Mouse (Mus musculus) yolk sac, embryonic 10.5 days (tissue): ENCODE data around the gene Stum.
A peak's percentile ranks its signal among the peaks of the same experiment; 100 is the strongest.
"Not testable (repeated sequence)": the region's sequence is repeated elsewhere in the genome, so short reads cannot be mapped to it uniquely, and the experiment has no call there.

Experiments used
- DNase-seq: peaks from one replicate; pipeline ENCODE4 v3.0.0-alpha.2; 2017; ENCODE audit warnings: low spot score

The Stum gene

GRCm38 (mm10) chr1:180405576-180406335 lies 77.5 kb downstream of the Stum start:
- DNase-seq: peak; percentile 34

GRCm38 (mm10) chr1:180404706-180405105 lies 78.6 kb downstream of the Stum start:
- no peak for DNase-seq

DNA sequence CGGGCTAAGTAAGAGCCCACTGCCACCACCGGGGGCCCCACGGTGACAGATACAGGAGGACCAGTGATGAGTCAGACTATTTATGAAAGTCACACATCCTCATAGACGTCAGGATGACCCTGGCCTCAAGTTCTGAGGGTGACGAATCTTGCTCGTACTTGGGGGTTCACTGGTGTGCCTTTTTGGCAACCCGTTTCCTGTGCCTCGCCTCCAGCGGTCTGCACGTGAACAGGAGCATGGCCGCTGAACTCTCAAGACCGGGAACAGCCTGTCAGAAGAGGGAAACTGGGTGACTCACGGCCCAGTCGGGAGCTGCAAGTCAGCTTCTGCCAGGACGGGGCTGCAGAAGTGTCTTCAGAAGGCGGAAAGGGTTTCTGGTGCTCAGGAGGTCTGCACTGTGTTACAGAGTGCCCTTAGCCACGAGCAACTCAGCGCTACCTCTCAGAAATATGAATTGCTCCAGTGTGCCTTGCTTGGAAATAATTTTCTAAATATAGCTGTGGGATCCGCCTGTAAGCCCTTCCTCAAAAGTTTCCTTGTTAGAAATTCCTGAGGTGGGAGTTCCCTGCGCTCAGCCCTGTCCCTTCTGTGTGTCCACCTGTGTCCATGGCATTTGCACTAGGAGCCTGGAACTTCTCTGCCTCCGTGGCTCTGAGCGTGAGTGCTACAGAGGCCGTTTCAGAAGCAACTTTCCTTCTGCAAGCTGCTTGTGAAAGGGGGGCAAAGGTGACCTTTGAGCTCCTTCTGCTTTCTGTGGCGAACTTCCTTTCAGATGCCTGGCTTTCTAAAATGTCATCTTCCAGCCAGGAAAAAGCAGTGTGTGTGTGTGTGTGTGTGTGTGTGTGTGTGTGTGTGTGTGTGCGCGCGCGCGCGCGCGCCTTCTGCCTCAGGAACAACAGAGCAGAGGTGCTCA lies 79.4 kb downstream of the Stum start:
- peak; percentile 59 for DNase-seq

- no peak for DNase-seq
These were observed 80.0 kb downstream of the Stum start for GRCm38 (mm10) chr1:180403357-180403693.

DNA sequence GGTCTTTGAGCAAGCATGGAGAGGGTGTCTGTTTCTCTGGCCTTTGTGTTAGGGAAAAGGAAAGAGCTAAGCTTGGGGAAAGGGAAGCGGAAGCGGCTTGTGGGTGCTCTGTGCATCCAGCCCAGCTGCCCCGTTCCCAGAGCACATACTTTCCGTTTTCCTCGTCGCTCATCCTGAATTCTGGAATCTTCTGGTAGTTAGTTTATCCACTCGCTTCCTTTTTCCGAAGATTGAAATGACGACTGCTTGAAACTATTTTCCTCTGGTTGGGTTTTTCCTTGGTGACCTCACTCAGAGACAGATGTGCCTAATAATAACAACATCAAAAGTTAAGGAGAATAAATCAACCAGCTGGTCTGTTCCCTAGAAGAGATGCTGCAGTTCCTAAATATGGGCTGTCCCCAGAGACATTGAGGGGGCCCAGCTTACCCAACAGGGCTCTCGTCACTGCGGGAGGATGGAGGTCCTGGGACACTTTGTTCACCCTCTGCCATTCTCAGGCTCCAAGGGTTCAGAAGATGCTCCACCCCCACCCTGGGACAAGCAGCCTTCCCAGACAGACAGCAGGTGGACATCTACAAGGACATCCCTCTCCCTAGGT lies 80.7 kb downstream of the Stum start:
- DNase-seq: no peak

GRCm38 (mm10) chr1:180401725-180402124 lies 81.6 kb downstream of the Stum start:
- no peak for DNase-seq

GRCm38 (mm10) chr1:180400691-180401455 lies 82.4 kb downstream of the Stum start:
- no peak for DNase-seq

DNA sequence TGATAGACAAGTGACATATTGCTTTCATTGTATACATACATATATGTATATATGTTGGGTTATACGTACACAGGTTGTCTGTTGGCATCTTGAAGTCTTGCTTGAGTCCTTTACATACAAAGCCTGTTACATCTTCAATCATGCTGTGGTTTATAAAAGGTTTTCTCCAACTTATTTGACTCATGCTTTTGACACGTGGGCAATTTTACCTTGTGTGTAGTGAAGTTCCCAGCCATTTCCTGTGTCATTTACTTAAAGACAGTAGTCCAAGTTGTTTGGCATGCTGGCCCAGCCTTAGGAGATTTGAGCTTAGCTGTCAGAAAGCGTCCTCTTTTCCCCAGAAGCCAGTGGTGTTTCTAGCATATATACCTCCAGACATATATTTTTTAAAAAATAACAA lies 84.9 kb downstream of the Stum start:
- DNase-seq: no peak

DNA sequence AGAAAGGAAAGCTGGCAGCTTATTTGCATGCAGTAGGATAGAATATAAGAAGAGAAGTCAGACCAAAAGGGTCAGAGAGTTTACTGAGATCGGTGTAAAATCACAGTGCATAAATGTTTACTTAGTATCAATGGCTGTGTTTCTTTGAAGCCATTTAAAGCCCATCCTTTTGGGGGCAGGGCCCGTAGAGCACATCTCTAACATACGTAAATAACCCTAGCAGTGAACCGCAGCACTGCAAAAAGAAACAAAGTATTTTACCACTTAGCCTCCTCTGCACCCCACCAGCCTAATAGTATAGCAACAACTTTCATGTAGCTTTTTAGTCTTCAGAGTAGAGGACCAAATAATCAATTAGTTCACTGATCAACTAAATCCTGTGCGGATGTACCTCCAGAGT lies 85.6 kb downstream of the Stum start:
- no peak for DNase-seq

DNA sequence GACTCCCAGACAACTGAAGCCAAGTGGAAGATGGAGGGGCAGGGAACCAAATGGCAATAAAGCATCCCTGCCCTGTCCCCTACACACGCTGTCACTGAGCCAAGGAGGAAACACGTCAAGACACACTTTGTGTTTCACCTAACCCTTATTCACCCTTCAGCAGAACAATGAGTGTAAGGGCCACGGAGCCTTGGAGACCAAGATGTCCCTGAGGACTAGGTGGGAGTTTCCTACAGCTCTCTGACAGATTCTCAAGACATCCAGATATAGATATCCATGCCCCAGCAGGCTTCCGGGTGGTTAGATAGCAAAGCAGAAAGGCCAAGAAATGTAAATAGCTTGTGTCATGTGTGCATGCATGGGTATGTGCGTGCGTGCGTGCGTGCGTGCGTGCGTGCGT lies 89.4 kb downstream of the Stum start:
- no peak for DNase-seq

GRCm38 (mm10) chr1:180393017-180393797 lies 90.1 kb downstream of the Stum start:
- DNase-seq: no peak

GRCm38 (mm10) chr1:180392137-180392798 lies 91.0 kb downstream of the Stum start:
- DNase-seq: no peak

DNA sequence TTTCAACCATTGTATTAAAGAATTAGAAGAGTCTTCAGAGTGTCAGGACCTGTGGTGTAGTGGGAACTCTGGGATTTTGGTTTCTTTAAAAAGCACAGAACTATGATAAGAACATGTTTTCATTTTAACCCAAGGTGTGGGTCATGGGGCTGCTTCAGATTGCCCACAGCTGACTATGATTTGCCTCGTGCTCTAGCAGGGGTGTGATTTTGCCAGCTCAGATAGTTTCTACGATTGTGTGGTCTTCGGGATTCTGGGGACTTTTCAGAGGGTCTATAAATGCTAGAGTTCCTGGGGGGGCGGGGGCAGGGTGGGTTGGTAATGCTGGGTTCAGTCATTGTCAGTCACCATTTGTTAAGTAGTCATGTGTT lies 91.7 kb downstream of the Stum start:
- no peak for DNase-seq

DNA sequence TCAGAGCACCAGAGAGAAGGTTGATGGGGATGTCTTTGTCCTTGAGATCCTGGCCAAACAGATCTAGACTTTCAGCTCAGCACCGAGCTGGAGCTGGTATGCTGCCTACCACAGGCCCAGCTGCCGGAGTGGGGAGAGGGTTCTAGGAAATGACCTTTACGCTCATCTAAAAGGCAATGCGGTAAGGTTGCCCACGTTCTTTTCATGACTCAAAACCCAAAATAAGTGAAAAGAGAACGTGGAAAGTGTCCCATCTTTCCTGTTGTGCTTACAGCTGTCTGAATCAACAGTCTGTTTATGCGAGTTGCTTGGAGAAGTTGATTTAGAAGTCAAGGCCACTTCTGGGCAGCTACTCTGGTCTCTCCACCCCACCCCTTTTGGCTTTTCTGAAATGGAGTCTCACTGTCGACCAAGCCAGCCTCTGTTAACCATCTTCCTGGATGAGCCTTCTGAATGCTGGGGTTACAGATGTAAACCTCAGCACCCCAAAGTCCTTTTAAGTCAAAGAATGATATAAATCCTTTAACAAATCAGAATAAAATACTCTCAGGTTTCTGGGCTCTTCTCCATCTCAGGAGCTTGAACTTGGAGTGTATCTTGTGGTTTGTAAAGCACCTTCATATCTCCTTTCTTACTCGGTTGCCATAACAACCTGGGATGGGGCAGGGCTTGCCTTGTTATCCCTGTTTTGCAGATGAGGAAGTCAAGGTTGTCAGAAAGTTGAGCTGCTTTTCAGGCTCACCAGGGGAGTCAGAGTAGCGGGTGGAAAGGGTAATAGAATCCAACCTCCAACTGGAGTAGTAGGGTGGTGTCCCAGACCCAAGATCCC lies 92.3 kb downstream of the Stum start:
- no peak for DNase-seq

- DNase-seq: no peak
These were observed 93.0 kb downstream of the Stum start for GRCm38 (mm10) chr1:180390321-180390731.

DNA sequence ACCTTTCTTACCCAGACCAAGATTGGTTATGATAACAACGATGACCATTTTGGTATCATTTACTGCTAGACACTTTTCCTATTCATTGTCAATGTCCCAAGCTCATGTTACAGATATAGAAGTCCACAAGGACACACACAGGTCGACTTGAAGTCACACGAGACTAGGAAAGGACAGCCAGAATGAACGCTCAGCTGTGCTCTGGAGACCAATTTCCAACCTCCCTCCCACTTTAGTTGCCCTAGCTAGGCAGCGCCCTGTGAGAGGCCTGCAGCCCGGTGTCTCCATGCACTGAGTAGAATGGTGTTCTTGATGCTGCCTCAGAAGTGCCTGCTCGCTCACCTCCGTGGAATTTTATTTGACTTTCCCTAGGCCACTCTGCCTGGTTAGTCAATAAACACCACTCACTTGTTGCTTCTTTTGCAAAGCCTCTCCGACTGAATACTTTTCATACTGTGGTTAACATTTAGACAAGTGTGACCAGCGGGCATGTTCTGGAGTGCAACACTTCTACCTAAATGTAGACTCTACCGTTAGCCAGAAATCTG lies 94.0 kb downstream of the Stum start:
- DNase-seq: not testable (repeated sequence)

- no peak for DNase-seq
These were observed 94.8 kb downstream of the Stum start for GRCm38 (mm10) chr1:180388481-180388880.

DNA sequence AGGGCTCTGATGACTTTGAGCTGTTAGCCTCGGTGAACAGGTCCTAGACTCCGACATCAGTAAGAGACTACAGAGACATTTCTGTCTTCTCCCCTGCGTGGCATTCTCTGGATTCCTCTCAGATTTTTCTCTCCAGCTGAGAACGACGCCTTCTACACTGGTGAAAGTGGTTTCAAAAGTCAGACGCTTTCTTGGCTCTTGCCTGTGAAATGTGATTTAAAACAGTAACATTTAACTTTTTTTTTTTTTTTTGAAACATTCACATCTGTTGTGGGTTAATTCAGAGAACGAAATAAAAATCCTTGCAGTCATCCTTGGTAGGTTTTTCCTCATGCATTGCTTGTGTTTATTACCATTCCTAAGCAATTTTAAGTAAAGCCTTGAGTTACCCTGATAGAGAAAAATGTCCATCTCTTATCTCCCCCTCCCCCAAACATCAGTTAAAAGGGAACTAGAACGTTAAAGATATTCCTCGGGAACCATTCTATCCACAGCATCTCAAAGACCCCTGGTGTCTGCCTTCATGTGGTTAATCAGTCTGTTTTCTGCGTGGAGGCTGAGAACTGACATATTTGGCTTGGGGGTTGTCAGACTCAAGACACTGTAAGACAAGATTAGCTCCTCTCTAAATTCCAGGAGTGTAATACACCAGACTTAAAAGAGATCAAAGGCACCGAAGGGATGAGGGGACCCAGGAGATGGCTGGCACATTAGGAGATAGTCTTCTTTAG lies 95.4 kb downstream of the Stum start:
- DNase-seq: no peak
